Mouse (Mus musculus) neural tube, embryonic 14.5 days (tissue): ENCODE results near the gene Sgms1. TPM values are rescaled to one million over a fixed set of nuclear protein-coding genes. Genes with fewer than 3 reads are reported as not detected.

Experiments
- ATAC-seq: fragments of 200-750 bp; cut with Nextera tagmentation; 2 replicates; pipeline ENCODE4 v1.8.0; 2017; ENCODE audit warnings: low read depth, mild to moderate bottlenecking, moderate TSS enrichment, moderate library complexity
- H3K27ac ChIP-seq: fragments of 300-500 bp; sonication (generic); 2 replicates; pipeline ENCODE4 v1.5.1; 2014; ENCODE audit warnings: low read depth, mild to moderate bottlenecking, control low read depth, low read length, moderate library complexity, mixed read lengths
- H3K27me3 ChIP-seq: fragments of 300-500 bp; sonication (generic); 2 replicates; pipeline ENCODE4 v1.6.1; 2014; ENCODE audit warnings: low read length; ENCODE audit not compliant: control insufficient read depth, insufficient read depth
- H3K36me3 ChIP-seq: fragments of 300-500 bp; sonication (generic); 2 replicates; pipeline ENCODE4 v1.6.1; 2014; ENCODE audit warnings: low read length, mixed read lengths; ENCODE audit not compliant: control insufficient read depth, insufficient read depth
- H3K4me1 ChIP-seq: fragments of 300-500 bp; sonication (generic); 2 replicates; pipeline ENCODE4 v1.6.1; 2014; ENCODE audit warnings: low read length; ENCODE audit not compliant: control insufficient read depth, insufficient read depth
- H3K4me2 ChIP-seq: fragments of 300-500 bp; sonication (generic); 2 replicates; pipeline ENCODE4 v1.6.1; 2014; ENCODE audit warnings: mild to moderate bottlenecking, low read depth, low read length, control low read depth
- H3K4me3 ChIP-seq: fragments of 300-500 bp; sonication (generic); 2 replicates; pipeline ENCODE4 v1.5.1; 2014; ENCODE audit warnings: low read depth, low read length, control low read depth, mixed read lengths
- H3K9ac ChIP-seq: fragments of 300-500 bp; sonication (generic); replicated peaks from 2 replicates; pipeline ENCODE4 v1.6.1; 2014; ENCODE audit warnings: low read depth, mild to moderate bottlenecking, control low read depth, low read length, mixed read lengths
- H3K9me3 ChIP-seq: fragments of 300-500 bp; sonication (generic); 2 replicates; pipeline ENCODE4 v1.6.1; 2016; ENCODE audit warnings: low read length; ENCODE audit not compliant: control insufficient read depth
- WGBS: fragments of 180-500 bp; shearing (Covaris S2); extraction: QIAGEN DNeasy Blood & Tissue Kit; methylation state at CpG from one replicate; pipeline ENCODE4 v1.1.7; 2014; 5-methylcytosine and 5-hydroxymethylcytosine counted together
- polyA plus RNA-seq: library from polyadenylated mRNA; unstranded; fragments of >200 nt; fragmentation: Nextera tagmentation; extraction: Ambion mirVana; gene quantifications from 2 replicates; pipeline ENCODE4 v1.2.1, GENCODE M21; 2014

The Sgms1 gene
- polyA plus RNA-seq, 1 experiment from 2014 or later: 19.2 TPM

- 55% methylated on average over 7 of the region's 7 CpGs for WGBS
- no peaks in the 10 kb centered on the region for H3K27me3 ChIP-seq
- H3K36me3 ChIP-seq: no peaks in the 10 kb centered on the region
Observed at GRCm38 (mm10) chr19:32376886-32377535, 12.5 kb downstream of the Sgms1 start.

GRCm38 (mm10) chr19:32376054-32376453, 13.5 kb downstream of the Sgms1 start:
- Histone ChIP-seq H3K4me2 (no peak overlapping the region), H3K9me3 (no peaks in the 10 kb centered on the region), H3K4me1 (peaks cover 6% of the 10 kb centered on the region; the same call in 1 of the 2 replicates), H3K36me3 (no peaks in the 10 kb centered on the region), H3K9ac (no peak overlapping the region), H3K27ac (no peak overlapping the region), H3K4me3 (no peak overlapping the region), H3K27me3 (no peaks in the 10 kb centered on the region)
- no peak for ATAC-seq
- 90% methylated on average over 4 of the region's 4 CpGs for WGBS

More at GRCm38 (mm10) chr19:32376886-32377535, 12.5 kb downstream of the Sgms1 start:
- Histone ChIP-seq H3K27ac (no peak overlapping the region), H3K4me1 (peaks cover 6% of the 10 kb centered on the region; the same call in 1 of the 2 replicates), H3K4me3 (no peak overlapping the region), H3K4me2 (no peak overlapping the region), H3K9ac (no peak overlapping the region), H3K9me3 (no peaks in the 10 kb centered on the region)
- no peak for ATAC-seq

GRCm38 (mm10) chr19:32375473-32375985, 14.0 kb downstream of the Sgms1 start:
- ATAC-seq: no peak

GRCm38 (mm10) chr19:32374751-32375150, 14.8 kb downstream of the Sgms1 start:
- 93% methylated on average over 10 of the region's 10 CpGs for WGBS
- no peaks in the 10 kb centered on the region for H3K27me3 ChIP-seq
- H3K4me3 ChIP-seq: no peak overlapping the region
- ATAC-seq: no peak
- H3K36me3 ChIP-seq: no peaks in the 10 kb centered on the region
- no peak overlapping the region for H3K27ac ChIP-seq
- peaks cover 6% of the 10 kb centered on the region; the same call in 1 of the 2 replicates for H3K4me1 ChIP-seq
- H3K9ac ChIP-seq: no peak overlapping the region
- H3K9me3 ChIP-seq: no peaks in the 10 kb centered on the region
- H3K4me2 ChIP-seq: no peak overlapping the region

More at GRCm38 (mm10) chr19:32375473-32375985, 14.0 kb downstream of the Sgms1 start:
- Histone ChIP-seq H3K27ac (no peak overlapping the region), H3K4me2 (no peak overlapping the region), H3K9ac (no peak overlapping the region), H3K27me3 (no peaks in the 10 kb centered on the region), H3K4me3 (no peak overlapping the region), H3K9me3 (no peaks in the 10 kb centered on the region), H3K4me1 (peaks cover 6% of the 10 kb centered on the region; the same call in 1 of the 2 replicates), H3K36me3 (no peaks in the 10 kb centered on the region)
- 92% methylated on average over 4 of the region's 4 CpGs for WGBS

GRCm38 (mm10) chr19:32373865-32374655, 15.5 kb downstream of the Sgms1 start:
- Histone ChIP-seq H3K4me2 (no peak overlapping the region), H3K27ac (no peak overlapping the region), H3K27me3 (no peaks in the 10 kb centered on the region), H3K4me1 (peaks cover 6% of the 10 kb centered on the region; the same call in 1 of the 2 replicates), H3K4me3 (no peak overlapping the region), H3K36me3 (no peaks in the 10 kb centered on the region), H3K9ac (no peak overlapping the region), H3K9me3 (no peaks in the 10 kb centered on the region)
- ATAC-seq: no peak
- 79% methylated on average over 16 of the region's 16 CpGs for WGBS

- Histone ChIP-seq H3K9ac (no peak overlapping the region), H3K4me2 (no peak overlapping the region), H3K36me3 (no peaks in the 10 kb centered on the region), H3K4me3 (no peak overlapping the region), H3K4me1 (no peaks in the 10 kb centered on the region), H3K27me3 (no peaks in the 10 kb centered on the region), H3K9me3 (no peaks in the 10 kb centered on the region), H3K27ac (no peak overlapping the region)
- ATAC-seq: no peak
- 96% methylated on average over 4 of the region's 4 CpGs for WGBS
Observed at GRCm38 (mm10) chr19:32372373-32372772, 17.1 kb downstream of the Sgms1 start.

- no peak for ATAC-seq
- Histone ChIP-seq H3K36me3 (no peaks in the 10 kb centered on the region), H3K27me3 (no peaks in the 10 kb centered on the region), H3K4me3 (no peak overlapping the region), H3K27ac (no peak overlapping the region), H3K9me3 (no peaks in the 10 kb centered on the region), H3K9ac (no peak overlapping the region), H3K4me2 (no peak overlapping the region), H3K4me1 (no peaks in the 10 kb centered on the region)
- WGBS: 88% methylated on average over 8 of the region's 8 CpGs
Observed at GRCm38 (mm10) chr19:32367333-32367732, 22.2 kb downstream of the Sgms1 start.

GRCm38 (mm10) chr19:32366406-32366805, 23.1 kb downstream of the Sgms1 start:
- H3K9ac ChIP-seq: no peak overlapping the region
- no peaks in the 10 kb centered on the region for H3K27me3 ChIP-seq
- H3K4me1 ChIP-seq: no peaks in the 10 kb centered on the region
- ATAC-seq: no peak
- H3K36me3 ChIP-seq: no peaks in the 10 kb centered on the region
- no peak overlapping the region for H3K4me3 ChIP-seq
- WGBS: 86% methylated on average over 9 of the region's 9 CpGs
- H3K9me3 ChIP-seq: no peaks in the 10 kb centered on the region
- no peak overlapping the region for H3K4me2 ChIP-seq
- H3K27ac ChIP-seq: no peak overlapping the region

GRCm38 (mm10) chr19:32365111-32365510, 24.4 kb downstream of the Sgms1 start:
- H3K4me1 ChIP-seq: no peaks in the 10 kb centered on the region

More at GRCm38 (mm10) chr19:32365111-32365510, 24.4 kb downstream of the Sgms1 start:
- Histone ChIP-seq H3K4me3 (no peak overlapping the region), H3K9me3 (no peaks in the 10 kb centered on the region), H3K4me2 (no peak overlapping the region), H3K27me3 (no peaks in the 10 kb centered on the region), H3K27ac (no peak overlapping the region), H3K9ac (no peak overlapping the region), H3K36me3 (no peaks in the 10 kb centered on the region)
- 91% methylated on average over 6 of the region's 6 CpGs for WGBS
- ATAC-seq: no peak
